Mouse (Mus musculus) retina, adult 2 months (tissue): ENCODE measurements at regions not wholly inside any gene's neighbourhood (a gene's known extent, or its start where the extent isn't known, plus 50 kb on each side); places are given as distances from the start of the nearest gene placed in this dataset.

Experiments
- DNase-seq: peaks from one replicate; pipeline ENCODE4 v3.0.0-alpha.2; 2012; ENCODE audit warnings: low read depth, low spot score

- no peak for DNase-seq
Measured at GRCm38 (mm10) chr11:45533402-45534056, 318.3 kb upstream of the Clint1 start.

GRCm38 (mm10) chr11:45535501-45536025 is 316.3 kb upstream of the Clint1 start:
- DNase-seq: no peak

- no peak for DNase-seq
Measured at GRCm38 (mm10) chr11:45538011-45538410, 313.8 kb upstream of the Clint1 start.

GRCm38 (mm10) chr11:45539459-45539858 is 312.4 kb upstream of the Clint1 start:
- peak; percentile 39 for DNase-seq

DNA sequence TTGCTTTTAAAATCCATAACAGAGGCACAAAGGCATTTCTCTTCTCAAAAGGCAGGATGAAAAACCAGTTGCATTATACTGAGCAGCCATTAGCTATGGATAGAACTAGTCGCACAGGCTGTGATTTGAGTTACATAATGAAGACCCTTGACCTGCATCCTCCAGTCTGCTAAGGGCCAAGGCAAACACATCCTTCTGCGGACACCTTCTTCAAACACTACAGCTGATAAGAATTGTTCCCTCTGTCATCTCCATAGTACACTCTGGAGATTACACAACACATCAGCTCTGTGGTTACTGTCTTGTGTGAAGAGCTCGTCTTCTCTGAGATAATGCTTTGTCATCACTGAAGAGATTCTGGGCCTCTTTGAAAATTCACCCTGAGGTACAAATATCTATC is 307.3 kb upstream of the Clint1 start:
- no peak for DNase-seq

DNA sequence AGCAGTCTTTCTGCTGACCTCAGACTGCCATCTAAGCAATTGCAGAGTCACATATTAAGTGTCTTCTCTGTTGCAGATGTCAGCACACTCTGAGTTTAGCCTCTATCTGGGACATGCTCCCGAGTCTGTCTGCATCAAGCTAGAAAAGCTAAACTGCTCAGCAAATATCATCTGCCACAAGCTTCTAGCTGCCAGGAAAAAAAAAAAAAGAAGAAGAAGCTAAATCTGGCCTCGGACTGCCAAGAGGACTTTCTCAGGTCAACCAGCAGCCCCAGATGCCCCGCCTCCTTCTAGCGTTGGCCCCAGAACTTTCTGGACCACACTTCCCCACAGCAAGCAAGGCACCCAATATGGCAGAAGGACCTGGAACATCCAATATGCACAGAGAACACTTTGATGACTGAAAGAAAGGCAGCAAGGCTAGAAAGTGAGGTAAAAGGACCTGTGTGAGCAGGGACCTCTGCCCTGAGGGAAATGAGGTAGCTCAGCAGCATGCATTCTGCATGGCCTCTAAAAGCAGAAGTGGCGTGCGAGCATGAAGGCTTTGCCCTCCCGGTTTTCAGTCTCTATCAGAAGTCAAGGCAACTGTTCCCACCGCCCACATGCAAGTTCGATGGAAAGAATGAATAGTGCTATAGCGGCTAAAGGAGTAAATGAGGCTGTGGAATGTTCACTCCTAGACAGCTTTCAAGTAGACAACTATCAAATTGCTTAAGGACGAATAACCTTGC is 305.8 kb upstream of the Clint1 start:
- no peak for DNase-seq

GRCm38 (mm10) chr11:45546861-45547260 is 305.0 kb upstream of the Clint1 start:
- no peak for DNase-seq

DNA sequence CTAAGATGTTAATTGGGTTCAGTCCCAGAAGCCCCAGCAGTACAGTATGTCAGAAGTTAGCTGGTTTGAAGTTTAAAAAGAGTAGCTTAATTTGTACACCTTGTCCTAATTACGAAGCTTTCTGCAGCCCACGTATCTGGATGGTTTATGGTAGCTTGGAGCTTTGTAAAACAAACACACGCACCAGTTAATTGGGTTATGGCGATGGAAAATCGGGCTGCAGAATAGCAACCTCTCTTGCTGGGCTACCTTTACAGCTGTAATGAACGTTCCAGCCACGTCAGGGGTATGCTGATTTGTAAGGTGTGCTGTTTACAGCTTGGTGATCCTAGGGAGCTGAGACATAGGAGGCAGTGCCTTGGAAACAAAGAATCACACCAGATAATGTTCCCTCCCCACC is 301.5 kb upstream of the Clint1 start:
- no peak for DNase-seq

GRCm38 (mm10) chr11:45577469-45578154 is 274.2 kb upstream of the Clint1 start:
- DNase-seq: no peak

DNA sequence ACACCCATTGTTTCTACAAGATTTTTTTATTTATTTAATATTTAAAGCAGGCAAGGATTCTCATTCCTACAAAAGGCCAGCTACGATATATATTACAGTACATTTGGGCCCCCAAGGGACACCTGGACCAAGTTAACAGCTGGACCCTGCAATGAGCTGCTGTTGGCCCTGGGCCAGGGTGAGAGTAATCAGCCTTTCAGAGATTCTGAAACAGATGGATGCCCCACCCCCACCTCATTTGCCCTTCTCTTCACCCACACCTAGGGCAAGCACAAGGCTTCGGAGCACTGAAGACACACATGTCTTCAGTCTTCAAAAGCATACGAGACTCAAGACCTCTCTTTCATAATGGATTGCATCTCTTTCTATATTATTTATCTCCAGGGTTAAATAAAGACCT is 259.5 kb upstream of the Clint1 start:
- no peak for DNase-seq

GRCm38 (mm10) chr11:45592890-45593642 is 258.8 kb upstream of the Clint1 start:
- DNase-seq: no peak

- no peak for DNase-seq
Measured at GRCm38 (mm10) chr11:45595372-45595771, 256.5 kb upstream of the Clint1 start.

DNA sequence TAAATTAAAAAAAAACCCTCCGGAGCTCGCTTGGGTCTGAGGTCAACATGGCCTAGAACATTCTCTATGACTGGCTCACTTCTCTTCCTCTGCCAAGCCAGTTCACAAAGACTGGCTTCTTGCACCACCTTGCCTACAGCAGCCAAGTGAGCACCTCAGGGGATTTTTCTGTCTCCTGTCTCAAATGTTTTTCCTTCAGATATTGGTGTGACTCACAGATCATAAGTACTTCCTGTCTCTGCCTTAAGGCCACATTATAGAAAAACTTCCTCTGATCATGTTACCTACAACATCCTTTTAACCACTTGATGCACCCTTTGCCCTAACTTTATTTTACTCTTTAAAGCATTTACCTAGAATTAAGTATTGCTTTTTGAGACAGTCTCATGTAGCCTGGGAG is 230.0 kb upstream of the Clint1 start:
- DNase-seq: no peak

- no peak for DNase-seq
Measured at GRCm38 (mm10) chr11:45622701-45623100, 229.2 kb upstream of the Clint1 start.

DNA sequence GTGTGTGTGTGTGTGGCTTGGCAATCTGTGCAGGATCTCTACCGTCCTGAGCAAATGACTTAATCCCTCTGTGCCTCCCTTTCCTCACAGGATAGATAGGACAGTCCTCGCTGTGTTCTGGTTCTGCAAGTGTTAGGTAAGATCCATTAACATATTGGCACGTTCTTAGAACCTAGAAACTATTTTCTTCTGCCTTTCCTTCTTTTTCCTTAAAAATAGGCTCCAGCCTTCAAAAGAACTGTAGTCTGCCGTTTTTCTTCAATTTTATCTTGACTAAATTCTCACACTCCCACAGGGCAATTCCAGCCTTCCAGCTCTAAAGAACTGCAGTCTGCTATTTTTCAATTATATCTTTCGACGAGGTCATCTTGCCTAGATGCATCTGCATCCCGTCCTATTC is 227.6 kb upstream of the Clint1 start:
- no peak for DNase-seq

DNA sequence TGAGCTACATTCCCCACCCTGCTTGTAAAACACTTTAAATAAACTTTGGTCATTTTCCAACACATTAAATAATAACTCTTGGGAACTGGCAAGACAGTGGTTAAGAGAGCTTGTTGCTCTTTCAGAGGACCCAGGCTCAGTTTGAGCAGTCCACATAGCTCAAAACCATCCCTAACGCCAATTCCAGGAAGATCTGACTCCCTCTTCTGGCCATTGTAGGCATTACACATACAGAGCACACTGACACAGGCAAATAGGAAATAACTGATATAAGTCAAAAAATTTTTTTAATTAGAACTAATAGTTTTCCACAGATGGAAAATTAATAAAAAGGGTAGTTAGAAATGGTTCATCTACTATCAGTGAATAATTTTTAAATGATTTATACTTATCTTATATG is 222.6 kb upstream of the Clint1 start:
- no peak for DNase-seq

DNA sequence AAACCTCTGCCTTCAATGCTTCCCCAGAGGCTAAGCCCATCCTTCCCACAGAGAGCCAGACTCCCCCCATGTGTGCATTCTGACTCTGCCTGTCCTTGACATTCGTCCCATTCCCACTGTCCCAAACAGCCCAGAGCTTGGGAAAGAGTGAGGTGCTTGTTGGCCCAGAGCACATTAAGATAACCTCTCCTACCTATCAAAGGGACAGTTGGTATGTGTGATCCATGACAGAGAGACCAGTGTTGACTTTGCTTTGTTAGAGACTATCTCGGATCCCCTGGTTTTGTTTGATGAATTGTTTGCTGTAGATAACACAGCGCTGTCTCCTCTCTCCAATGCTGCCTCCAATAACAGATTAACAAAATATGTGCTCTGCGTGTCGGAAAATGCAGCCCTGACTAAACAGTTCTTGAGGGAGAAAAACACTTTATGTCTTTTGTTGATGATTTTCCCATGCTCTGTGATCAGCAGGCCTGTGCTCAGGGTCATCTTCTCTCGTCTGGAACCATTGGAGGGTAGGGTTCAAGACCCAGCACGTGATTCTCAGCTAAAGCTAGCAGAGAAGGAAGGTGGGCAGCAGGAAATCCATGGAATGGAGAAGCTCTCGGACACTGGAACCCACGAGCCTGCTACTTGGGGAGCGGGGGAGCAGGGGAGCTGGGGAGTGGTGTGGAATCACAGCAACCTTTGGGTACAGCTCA is 217.2 kb upstream of the Clint1 start:
- no peak for DNase-seq

DNA sequence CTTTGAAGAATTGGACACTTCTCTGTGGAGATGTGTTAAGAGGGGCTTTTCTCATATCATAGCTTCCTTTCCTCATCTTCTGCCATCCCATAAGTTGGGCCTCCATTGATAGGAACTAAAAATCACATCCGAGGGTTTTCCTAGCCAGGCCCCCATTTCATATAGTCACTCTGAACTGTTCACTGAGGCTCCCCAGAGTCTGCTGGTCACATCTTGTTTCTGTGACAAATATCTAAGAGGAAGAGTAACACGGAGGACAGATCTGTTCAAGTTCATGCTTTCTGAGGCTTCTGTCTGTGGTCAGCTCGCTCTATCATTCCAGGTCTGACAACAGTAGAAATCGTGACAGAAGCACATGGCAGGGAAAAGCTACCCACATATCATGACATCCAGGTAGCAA is 216.0 kb upstream of the Clint1 start:
- DNase-seq: no peak

GRCm38 (mm10) chr11:45639236-45639635 is 212.6 kb upstream of the Clint1 start:
- DNase-seq: no peak

GRCm38 (mm10) chr11:45642142-45642756 is 209.6 kb upstream of the Clint1 start:
- no peak for DNase-seq
